Mouse (Mus musculus) central nervous system, embryonic 14 days (tissue): ENCODE data around the gene Miip. TPM values are rescaled to one million over a fixed set of nuclear protein-coding genes. Genes with fewer than 3 reads are reported as not detected.

Source experiments
- polyA plus RNA-seq: library from polyadenylated mRNA; depleted of rRNA; stranded (reverse); fragments of >200 nt; gene quantifications from 2 replicates; pipeline ENCODE4 v1.2.3, GENCODE M21; 2012; rRNA removed

The Miip gene
- 108 and 125 TPM in 2 replicates for polyA plus RNA-seq

DNA sequence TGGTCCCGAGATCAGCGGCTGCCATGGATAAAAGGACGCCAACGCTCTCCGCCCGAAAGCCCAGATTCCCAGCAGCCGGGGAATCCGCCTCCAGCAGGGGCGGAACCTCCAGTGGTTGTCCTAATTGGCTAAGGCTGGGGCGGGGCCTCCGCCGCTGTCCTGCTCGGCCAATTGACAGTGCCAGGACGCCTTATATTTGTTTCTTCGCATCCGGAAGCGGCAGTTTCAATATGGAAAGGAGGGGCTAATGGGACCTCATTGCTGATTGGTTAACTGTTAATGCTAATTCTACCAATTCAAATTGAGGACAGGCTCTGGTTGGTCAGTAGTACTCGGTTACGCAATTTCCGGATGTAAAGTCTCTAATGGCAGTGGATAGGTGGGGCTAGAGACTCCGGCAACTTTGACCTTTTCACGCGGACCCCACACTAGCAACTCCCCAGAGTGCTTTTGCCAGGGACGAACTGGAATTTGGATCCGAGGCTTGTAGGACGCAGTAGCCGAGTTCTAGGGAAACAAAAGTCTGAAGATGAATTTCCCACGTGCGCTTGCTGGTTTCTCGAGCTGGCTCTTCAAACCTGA, at the start of gene Miip, which contains the start of gene Fv1:
Miip (minus strand) TSS at position 367 of the 582 bp plus-strand sequence.
Fv1 (plus strand) TSS at position 530 of the 582 bp plus-strand sequence.

GRCm38 (mm10) chr4:147904313-147905089, 35.9 kb upstream of the Miip start, which contains the start of gene Mfn2:
Gene Mfn2, minus strand, starts transcription at chr4:147904704.

DNA sequence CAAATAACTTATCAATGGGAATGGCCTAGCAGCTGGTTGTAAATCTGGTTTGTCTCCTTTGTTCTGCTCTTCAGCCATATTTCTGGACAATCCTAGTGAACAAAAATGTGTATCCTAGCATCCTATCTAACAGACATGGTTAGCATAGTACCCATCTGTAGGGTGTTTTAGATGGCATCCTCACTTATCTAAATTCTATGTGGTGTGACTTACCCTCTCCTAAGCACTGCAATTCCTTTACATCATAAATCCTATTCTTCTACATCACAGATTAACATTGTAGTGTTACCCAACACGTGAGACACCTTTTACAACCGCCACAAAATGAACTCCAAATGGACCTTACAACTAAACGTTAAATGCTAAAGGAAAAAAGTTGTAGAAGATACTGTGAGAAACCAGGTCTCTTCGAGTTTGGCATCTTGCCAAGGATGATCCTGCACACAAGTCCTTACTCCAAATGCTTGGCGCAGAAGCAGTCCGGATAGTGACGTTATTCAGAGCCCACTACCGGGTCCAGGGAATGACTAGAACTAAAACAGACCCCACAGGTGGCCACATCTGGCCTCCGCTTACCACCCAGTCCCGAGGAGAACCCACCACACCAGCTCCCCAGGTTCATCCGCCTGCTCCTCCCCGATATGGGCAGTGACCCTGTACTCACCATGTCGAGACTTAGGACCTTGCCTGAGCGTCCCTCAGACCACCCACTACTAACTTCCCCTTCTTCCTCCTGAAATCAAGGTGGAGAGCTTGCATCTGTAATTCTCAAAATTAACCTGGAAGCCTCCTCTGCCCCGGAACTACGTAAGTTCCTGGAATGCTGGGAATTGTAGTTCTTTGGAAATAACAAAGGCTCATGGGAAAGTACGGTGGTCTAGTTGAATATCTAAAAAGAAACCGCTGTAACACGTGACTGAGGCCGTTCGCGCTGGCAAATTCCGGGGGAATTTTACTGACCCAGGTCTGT, 20.7 kb downstream of the Miip start, which contains the start of gene Zfp933:
Zfp933 (minus strand) TSS at position 753 of the 970 bp plus-strand sequence.

Other genes starting within 250 kb of the Miip start
- 1.0 and 1.3 TPM in 2 replicates for gene Zfp979, start 226.3 kb downstream of the Miip start, polyA plus RNA-seq
- gene Zfp534, start 166.3 kb downstream of the Miip start, polyA plus RNA-seq, result not detected in 2 replicates
- 3.5 and 3.6 TPM in 2 replicates for gene Zfp984, start 59.0 kb downstream of the Miip start, polyA plus RNA-seq
- 7.0 and 8.1 TPM in 2 replicates for gene Zfp933, start 20.4 kb downstream of the Miip start, polyA plus RNA-seq
- 10.0 and 11.1 TPM in 2 replicates for gene Fv1, start 163 bp upstream of the Miip start, polyA plus RNA-seq
- 58.3 and 58.5 TPM in 2 replicates for gene Mfn2, start 35.9 kb upstream of the Miip start, polyA plus RNA-seq
- gene Plod1, start 68.0 kb upstream of the Miip start, polyA plus RNA-seq, result 19.6 and 37.3 TPM in 2 replicates
- 49.3 and 49.4 TPM in 2 replicates for gene 2510039O18Rik, start 72.1 kb upstream of the Miip start, polyA plus RNA-seq
- gene Nppb, start 117.0 kb upstream of the Miip start, polyA plus RNA-seq, result 0.26 TPM in 1 of 2 replicates, not detected in the other
- 0.65 and 1.1 TPM in 2 replicates for gene Nppa, start 131.9 kb upstream of the Miip start, polyA plus RNA-seq
- 51.6 and 54.5 TPM in 2 replicates for gene Clcn6, start 170.0 kb upstream of the Miip start, polyA plus RNA-seq
- 37.8 and 38.4 TPM in 2 replicates for gene Mthfr, start 170.3 kb upstream of the Miip start, polyA plus RNA-seq
- gene Agtrap, start 219.2 kb upstream of the Miip start, polyA plus RNA-seq, result 5.5 and 6.7 TPM in 2 replicates